Mouse (Mus musculus) erythroblast, embryonic 14.5 days (primary cell): ENCODE measurements at regions not wholly inside any gene's neighbourhood (a gene's known extent, or its start where the extent isn't known, plus 50 kb on each side); places are given as distances from the start of the nearest gene placed in this dataset.

Experiments
- GATA1 ChIP-seq: IDR thresholded peaks from 2 replicates; pipeline ENCODE4 v1.6.1; 2012; ENCODE audit warnings: low read length, inconsistent platforms, mixed read lengths
- TAL1 ChIP-seq: IDR thresholded peaks from 3 replicates; pipeline ENCODE4 v1.6.1; 2012; ENCODE audit warnings: low read length, inconsistent platforms, mixed read lengths

DNA sequence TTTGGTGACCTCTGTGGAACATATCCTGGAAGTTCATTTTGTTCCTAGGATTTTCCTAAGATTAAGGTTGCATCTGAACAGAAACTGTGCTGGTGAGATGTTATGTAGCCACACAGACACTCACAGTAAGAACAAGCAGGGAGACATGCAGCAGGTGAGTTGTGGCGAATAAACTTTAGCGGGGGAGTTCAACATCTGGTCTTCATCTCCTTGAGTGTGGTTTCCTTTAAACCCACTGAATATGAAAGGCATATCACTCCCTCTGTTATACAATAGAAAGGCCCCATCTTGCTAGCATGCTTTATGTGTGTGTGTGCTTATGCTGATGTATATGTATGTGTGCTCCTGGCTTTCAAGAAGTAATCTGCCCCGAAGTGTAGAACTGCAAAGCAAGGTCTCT lies 387.1 kb upstream of the Sash1 start:
- no peak for TF ChIP-seq TAL1
- TF ChIP-seq GATA1 = no peak
